Mouse (Mus musculus): ENCODE measurements around the gene Golga4. TPM values are rescaled to one million over a fixed set of nuclear protein-coding genes. Genes with fewer than 3 reads are reported as not detected.
A peak's percentile ranks its signal among the peaks of the same experiment; 100 is the strongest.

The Golga4 gene
- polyA plus RNA-seq, 1 experiment from 2014 or later, result 46.2 TPM

DNA sequence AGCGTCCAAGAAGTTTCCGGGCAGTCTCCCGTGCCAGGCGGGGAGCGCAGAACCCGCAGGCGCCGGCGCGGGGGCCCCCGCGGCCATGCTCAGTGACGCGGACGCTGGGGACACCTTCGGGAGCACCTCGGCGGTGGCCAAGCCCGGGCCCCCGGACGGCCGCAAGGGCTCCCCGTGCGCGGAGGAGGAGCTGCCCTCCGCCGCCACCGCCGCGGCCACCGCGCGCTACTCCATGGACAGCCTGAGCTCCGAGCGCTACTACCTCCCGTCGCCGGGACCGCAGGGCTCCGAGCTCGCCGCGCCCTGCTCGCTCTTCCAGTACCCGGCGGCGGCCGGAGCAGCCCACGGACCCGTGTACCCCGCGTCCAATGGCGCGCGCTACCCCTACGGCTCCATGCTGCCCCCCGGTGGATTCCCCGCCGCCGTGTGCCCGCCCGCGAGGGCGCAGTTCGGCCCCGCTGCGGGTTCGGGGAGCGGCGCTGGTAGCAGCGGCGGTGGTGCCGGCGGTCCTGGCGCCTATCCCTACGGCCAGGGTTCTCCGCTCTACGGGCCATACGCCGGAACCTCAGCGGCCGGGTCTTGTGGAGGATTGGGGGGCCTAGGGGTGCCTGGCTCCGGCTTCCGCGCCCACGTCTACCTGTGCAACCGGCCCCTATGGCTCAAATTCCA, 27.1 kb upstream of the Golga4 start:
- Histone ChIP-seq H3K4me3 (peak overlapping the region; percentile 36), H3K27me3 (peaks cover 80% of the 10 kb centered on the region), H3K36me3 (no peaks in the 10 kb centered on the region), H3K4me2 (peak overlapping the region; percentile 54), H3K9ac (no peak overlapping the region), H3K27ac (replicated peaks) (no peak overlapping the region), H3K4me1 (replicated peaks) (peaks cover 30% of the 10 kb centered on the region), H3K9me3 (no peaks in the 10 kb centered on the region)
- under 1% methylated on average over 62 of the region's 87 CpGs for WGBS
- ATAC-seq (ENCODE audit: low FRiP score, low read depth), result no peak

DNA sequence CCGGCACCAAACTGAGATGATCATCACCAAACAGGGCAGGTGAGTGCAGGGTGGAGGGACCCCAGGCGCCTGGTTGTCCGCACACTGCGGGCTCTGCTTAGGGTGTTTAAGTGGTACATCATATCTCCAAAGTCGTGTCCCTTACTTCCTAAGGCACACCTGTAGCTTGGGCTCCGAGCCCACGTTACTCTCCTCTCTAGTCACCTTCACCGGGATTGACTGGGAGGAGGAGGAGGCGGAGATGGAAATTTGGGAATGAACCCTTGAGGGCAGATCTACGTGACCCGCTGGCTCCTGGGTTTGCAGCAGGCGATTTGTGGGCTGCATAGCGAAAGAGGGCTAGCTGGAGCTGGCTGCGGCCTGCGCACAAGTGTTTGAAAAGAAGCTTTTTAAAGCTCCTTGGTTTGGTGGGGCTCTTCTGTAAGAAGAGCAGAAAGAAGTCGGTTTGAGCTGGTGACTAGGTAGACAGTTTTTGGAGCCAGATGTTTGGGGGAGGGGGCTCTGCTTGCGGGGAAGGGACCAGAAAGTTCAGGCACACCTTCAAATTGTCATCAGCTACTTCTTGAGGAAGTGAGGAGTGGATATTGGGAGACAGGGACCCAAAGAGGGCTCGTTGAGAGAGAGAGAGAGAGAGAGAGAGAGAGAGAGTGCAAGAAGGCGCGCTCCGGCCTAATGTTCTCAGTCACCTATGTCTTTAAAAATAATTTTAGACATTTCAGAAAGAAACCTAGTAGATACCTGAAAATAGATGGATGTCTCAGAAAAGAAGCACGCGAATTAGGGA, 26.4 kb upstream of the Golga4 start:
- ATAC-seq (ENCODE audit: low FRiP score, low read depth), result no peak
- Histone ChIP-seq H3K27ac (replicated peaks) (no peak overlapping the region), H3K36me3 (no peaks in the 10 kb centered on the region), H3K9me3 (no peaks in the 10 kb centered on the region), H3K4me3 (peak overlapping the region; percentile 36), H3K27me3 (peaks cover 82% of the 10 kb centered on the region), H3K4me2 (peak overlapping the region; percentile 54; the same call in 1 of the 2 replicates), H3K9ac (no peak overlapping the region), H3K4me1 (replicated peaks) (peaks cover 30% of the 10 kb centered on the region)
- 4% methylated on average over 23 of the region's 23 CpGs for WGBS

DNA sequence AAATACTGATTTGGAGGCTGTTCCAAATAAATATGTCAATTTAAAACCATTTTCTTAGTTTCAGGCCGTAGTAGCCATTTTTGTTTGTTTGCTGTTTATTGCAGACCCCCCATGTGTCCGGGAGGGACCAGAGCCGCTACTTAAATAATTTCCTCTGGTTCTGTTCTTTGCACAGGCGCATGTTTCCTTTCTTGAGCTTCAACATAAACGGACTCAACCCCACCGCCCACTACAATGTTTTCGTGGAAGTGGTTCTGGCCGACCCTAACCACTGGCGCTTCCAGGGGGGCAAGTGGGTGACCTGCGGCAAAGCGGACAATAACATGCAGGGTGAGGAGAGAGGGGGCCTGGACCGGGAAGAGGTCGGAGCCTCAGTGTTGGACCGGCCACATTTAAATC, 25.8 kb upstream of the Golga4 start:
- Histone ChIP-seq H3K36me3 (no peaks in the 10 kb centered on the region), H3K9ac (no peak overlapping the region), H3K27me3 (peaks cover 82% of the 10 kb centered on the region), H3K4me2 (no peak overlapping the region), H3K27ac (replicated peaks) (no peak overlapping the region), H3K4me1 (replicated peaks) (peaks cover 30% of the 10 kb centered on the region), H3K4me3 (no peak overlapping the region), H3K9me3 (no peaks in the 10 kb centered on the region)
- ATAC-seq (ENCODE audit: low FRiP score, low read depth), result no peak
- WGBS, result 5% methylated on average over 14 of the region's 14 CpGs

DNA sequence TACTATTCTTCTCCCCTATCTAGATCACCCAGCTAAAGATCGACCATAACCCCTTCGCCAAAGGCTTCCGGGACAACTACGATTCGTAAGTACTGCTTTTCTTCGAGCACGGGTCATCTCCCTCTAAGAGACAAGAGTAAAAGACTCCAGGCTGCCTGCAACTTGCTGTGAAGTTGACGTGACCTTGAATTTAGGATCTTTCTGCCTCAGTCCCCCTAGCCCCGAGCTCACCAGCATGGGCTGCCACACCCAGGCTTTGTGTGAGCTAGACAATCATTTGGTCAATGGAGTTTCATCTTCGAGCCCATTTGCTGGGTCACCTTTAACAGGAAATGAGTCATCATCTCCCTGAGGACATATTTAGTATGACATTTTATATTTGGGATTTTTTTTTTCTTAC, 23.9 kb upstream of the Golga4 start:
- Histone ChIP-seq H3K4me3 (no peak overlapping the region), H3K4me1 (replicated peaks) (peaks cover 27% of the 10 kb centered on the region), H3K36me3 (no peaks in the 10 kb centered on the region), H3K27me3 (peaks cover 89% of the 10 kb centered on the region), H3K9ac (no peak overlapping the region), H3K27ac (replicated peaks) (no peak overlapping the region), H3K4me2 (no peak overlapping the region), H3K9me3 (no peaks in the 10 kb centered on the region)
- 77% methylated on average over 10 of the region's 10 CpGs for WGBS
- no peak for ATAC-seq (ENCODE audit: low FRiP score, low read depth)

DNA sequence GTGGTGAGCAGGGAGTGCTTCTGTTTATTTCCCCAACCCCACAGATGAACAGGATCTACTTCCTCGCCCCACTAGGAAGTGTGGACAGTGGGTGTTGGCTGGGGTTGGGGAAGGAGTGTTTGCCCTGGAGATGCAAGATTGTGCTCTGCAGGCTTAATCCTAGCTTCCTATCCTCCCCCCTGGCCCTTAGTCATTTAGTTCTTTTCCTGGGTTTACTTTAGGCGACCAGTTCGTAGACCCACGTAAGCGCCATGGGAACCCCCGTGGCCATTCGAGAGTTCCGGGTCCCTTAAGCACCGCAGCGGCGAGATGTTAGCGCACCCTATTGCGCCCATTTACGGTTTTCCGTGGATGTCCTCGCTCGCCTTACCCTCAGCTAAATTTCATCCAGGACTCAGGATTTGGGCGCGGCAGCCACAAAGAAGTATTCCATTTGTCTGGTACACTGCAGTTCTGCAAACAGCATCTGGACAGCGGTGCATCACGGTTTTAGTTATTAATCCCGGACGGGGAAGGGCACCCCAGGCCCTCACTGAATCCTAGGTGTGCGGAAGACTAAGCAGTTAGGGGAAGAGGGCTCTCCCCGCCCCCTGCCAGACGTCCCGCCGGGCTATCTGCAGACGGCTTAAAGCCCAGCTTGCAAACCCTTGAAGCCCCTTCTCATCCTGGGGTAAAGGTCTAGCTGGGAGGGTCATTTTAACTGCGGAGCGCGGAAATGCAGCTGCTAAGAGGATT, 19.5 kb upstream of the Golga4 start:
- Histone ChIP-seq H3K9ac (no peak overlapping the region), H3K36me3 (no peaks in the 10 kb centered on the region), H3K4me2 (peak overlapping the region; percentile 7; the same call in 1 of the 2 replicates), H3K4me1 (replicated peaks) (peaks cover 28% of the 10 kb centered on the region), H3K27ac (replicated peaks) (no peak overlapping the region), H3K9me3 (no peaks in the 10 kb centered on the region), H3K4me3 (no peak overlapping the region), H3K27me3 (peaks cover 68% of the 10 kb centered on the region)
- ATAC-seq (ENCODE audit: low FRiP score, low read depth), result no peak
- 2% methylated on average over 32 of the region's 32 CpGs for WGBS

DNA sequence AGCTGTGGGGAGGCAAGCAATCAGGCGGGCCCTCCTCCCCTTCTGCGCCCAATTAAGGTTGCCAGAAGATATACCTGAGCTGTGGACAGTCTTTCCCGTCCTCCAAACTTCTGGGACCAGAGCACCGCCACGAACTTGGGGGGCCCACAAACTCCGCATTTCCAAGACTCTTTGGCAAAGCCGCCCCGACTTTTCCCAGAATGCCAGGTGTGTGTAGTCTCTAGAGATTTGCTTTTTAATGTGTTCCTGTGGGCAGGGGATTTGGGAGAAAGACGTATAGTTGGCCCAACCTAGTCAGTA, 19.0 kb upstream of the Golga4 start:
- Histone ChIP-seq H3K4me3 (no peak overlapping the region), H3K9ac (no peak overlapping the region), H3K36me3 (no peaks in the 10 kb centered on the region), H3K4me1 (replicated peaks) (peaks cover 28% of the 10 kb centered on the region), H3K27ac (replicated peaks) (no peak overlapping the region), H3K4me2 (peak overlapping the region; percentile 7; the same call in 1 of the 2 replicates), H3K27me3 (peaks cover 68% of the 10 kb centered on the region), H3K9me3 (no peaks in the 10 kb centered on the region)
- ATAC-seq (ENCODE audit: low FRiP score, low read depth), result no peak
- WGBS, result under 1% methylated on average over 9 of the region's 9 CpGs

DNA sequence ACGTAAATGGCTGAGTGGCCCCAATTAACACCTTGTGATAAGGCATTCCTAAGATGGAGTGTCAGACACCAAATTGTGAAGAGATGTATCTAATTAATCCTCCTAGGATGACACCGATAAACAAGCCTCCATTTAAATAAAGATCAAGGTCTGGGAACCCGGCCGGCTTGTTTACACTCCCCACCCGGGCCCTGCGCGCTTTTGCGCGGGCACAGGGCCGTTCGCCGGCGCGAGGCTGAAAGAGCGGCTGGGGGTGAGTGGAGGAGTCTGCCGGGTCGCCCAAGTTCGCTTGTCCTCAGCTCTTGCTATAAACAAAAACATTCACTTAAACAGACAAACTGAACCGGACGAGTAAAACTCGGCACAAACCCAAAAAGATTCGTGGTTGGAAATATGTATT, 18.4 kb upstream of the Golga4 start:
- no peaks in the 10 kb centered on the region for H3K36me3 ChIP-seq
- peaks cover 28% of the 10 kb centered on the region for H3K4me1 ChIP-seq (replicated peaks)
- no peak overlapping the region for H3K9ac ChIP-seq
- H3K27ac ChIP-seq (replicated peaks), result no peak overlapping the region
- H3K27me3 ChIP-seq, result peaks cover 66% of the 10 kb centered on the region
- 1% methylated on average over 22 of the region's 22 CpGs for WGBS
- peak overlapping the region; percentile 53 for H3K4me2 ChIP-seq
- no peak for ATAC-seq (ENCODE audit: low FRiP score, low read depth)
- no peaks in the 10 kb centered on the region for H3K9me3 ChIP-seq
- H3K4me3 ChIP-seq, result peak overlapping the region; percentile 15

DNA sequence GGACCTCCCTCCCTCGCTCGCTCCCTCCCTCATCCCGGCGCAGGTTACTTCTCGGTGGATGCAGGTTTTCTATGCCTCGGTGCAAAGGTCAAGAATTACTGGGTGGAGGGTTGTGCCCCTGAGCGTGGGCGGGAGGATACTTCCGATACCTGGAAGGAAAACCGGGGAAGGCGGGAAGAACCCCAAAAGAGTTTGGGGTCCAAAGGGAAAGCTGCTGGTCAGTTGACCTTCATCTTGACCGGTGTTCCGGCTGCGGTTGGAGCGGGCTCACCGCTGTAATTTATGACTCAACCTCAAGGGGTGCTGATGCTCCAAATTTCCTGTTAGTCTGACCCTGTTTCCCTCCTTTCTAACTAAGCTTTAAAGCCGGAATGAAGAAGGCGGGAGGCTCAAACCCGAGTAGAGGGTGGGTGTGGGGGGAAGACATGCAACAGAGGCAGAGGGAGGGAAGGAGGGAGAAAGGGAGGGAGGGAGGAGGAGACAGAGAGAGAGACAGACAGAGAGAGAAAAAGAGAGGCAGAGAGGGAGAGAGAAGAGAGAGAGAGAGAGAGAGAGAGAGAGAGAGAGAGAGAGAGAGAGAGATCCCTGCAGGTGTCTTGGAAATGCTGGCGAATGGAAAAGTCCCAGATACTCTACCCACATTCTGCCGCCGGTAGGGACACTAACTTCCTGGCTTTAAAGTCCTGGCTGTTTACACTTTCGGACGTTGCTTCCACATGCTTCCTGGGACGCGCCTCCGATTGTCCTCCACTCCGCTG, 17.8 kb upstream of the Golga4 start:
- Histone ChIP-seq H3K4me2 (peak overlapping the region; percentile 53), H3K27me3 (peaks cover 60% of the 10 kb centered on the region), H3K27ac (replicated peaks) (no peak overlapping the region), H3K9me3 (no peaks in the 10 kb centered on the region), H3K4me3 (peak overlapping the region; percentile 15), H3K36me3 (no peaks in the 10 kb centered on the region), H3K4me1 (replicated peaks) (peaks cover 28% of the 10 kb centered on the region), H3K9ac (no peak overlapping the region)
- ATAC-seq (ENCODE audit: low FRiP score, low read depth), result no peak
- WGBS, result under 1% methylated on average over 28 of the region's 28 CpGs

DNA sequence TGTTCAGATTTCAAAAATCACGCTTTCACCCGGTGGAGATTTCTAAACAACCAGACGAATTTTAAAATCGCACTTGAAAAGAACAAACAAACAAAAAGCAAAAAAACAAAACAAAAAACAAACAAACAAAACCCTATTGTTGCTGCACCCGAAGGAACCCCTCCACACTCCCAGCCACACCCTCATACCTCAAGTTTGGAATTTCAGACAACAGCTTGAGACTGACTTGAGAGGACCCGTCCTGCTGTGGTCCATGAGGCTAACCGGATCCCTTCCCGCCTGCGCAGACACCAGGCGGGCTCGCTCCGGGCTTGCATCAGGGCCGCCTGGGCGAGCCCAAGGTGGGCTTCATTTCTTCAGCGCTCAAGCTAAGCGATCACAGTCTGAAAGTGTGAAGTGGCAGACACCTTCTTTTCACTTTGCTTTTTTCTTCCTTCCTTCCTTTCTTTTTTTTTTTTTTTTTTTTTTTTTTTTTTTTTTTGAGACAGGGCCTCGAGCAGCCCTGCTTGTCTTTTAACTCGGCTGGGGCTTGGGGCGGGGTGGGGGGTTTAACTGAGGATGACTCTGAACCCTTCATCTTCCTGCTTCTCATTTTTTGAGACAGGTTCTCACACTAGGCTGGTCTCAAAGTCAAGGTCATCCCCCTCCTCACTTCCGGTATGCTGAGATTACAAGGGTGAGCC, 17.0 kb upstream of the Golga4 start:
- Histone ChIP-seq H3K36me3 (no peaks in the 10 kb centered on the region), H3K9ac (no peak overlapping the region), H3K4me2 (peak overlapping the region; percentile 53), H3K4me1 (replicated peaks) (peaks cover 28% of the 10 kb centered on the region), H3K27ac (replicated peaks) (no peak overlapping the region), H3K9me3 (no peaks in the 10 kb centered on the region), H3K4me3 (peak overlapping the region; percentile 16), H3K27me3 (peaks cover 53% of the 10 kb centered on the region)
- WGBS, result under 1% methylated on average over 20 of the region's 20 CpGs
- ATAC-seq (ENCODE audit: low FRiP score, low read depth), result no peak; the same call in 1 of the 2 replicates

DNA sequence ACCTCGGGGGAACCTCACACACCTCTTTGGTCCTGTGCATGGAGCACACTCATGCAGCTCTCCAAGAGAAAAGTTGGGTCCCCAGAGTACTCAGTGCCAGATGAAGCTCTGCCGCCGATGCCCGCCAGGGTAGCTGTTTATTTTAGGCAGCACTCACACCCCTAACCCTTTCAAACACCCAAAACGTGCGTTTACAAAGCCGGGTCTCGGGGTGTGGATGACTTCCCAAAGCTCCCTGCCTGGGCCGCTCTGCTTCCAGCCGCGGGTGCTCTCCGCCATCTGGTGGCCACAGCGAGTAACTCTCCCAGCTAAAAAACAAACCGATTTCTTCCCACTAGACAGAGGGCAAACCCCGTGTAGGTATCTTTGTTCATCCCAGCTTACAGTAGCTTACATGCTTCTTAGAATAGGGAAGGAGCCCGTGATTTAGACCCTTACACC, 16.5 kb upstream of the Golga4 start:
- peak overlapping the region; percentile 16; the same call in 1 of the 2 replicates for H3K4me3 ChIP-seq
- ATAC-seq (ENCODE audit: low FRiP score, low read depth), result peak; percentile 67
- no peak overlapping the region for H3K27ac ChIP-seq (replicated peaks)
- H3K36me3 ChIP-seq, result no peaks in the 10 kb centered on the region
- H3K9me3 ChIP-seq, result no peaks in the 10 kb centered on the region
- no peak overlapping the region for H3K9ac ChIP-seq
- under 1% methylated on average over 16 of the region's 16 CpGs for WGBS
- H3K4me2 ChIP-seq, result peak overlapping the region; percentile 53
- H3K4me1 ChIP-seq (replicated peaks), result peaks cover 28% of the 10 kb centered on the region
- peaks cover 48% of the 10 kb centered on the region for H3K27me3 ChIP-seq

DNA sequence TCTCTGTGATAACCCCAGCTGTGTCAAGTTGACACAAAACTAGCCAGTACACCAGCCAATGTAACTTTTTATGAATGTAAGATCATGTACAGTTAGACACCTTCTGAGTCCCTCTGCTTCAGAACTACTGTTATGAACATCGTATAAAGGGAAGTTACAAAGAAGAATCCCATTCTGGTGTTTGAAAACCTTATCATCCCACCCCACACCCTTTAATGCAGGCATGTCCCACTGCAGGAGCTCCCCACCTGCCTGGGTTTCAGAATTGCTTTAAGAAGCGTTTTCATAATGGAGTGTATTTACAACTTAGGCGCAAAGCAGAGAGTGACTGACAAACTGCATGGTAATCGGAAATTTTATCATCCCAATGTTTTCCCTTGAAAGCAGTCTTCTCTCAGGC, 14.9 kb upstream of the Golga4 start:
- Histone ChIP-seq H3K36me3 (no peaks in the 10 kb centered on the region), H3K4me2 (no peak overlapping the region), H3K4me3 (no peak overlapping the region), H3K27me3 (peaks cover 32% of the 10 kb centered on the region), H3K27ac (replicated peaks) (no peak overlapping the region), H3K4me1 (replicated peaks) (peaks cover 28% of the 10 kb centered on the region), H3K9me3 (no peaks in the 10 kb centered on the region), H3K9ac (no peak overlapping the region)
- ATAC-seq (ENCODE audit: low FRiP score, low read depth), result no peak
- WGBS, result 85% methylated on average over 4 of the region's 4 CpGs

Measured in hindbrain, embryonic 15.5 days (tissue).